Mouse (Mus musculus) retina, adult 2 months (tissue): ENCODE data around the gene 4930402K13Rik.
"Not testable (repeated sequence)": the region's sequence is repeated elsewhere in the genome, so short reads cannot be mapped to it uniquely, and the experiment has no call there.

Experiments
- DNase-seq: peaks from one replicate; pipeline ENCODE4 v3.0.0-alpha.2; 2012; ENCODE audit warnings: low read depth, low spot score

Gene 4930402K13Rik

GRCm38 (mm10) chrX:9104262-9104661 is at the start of gene 4930402K13Rik:
4930402K13Rik (plus strand) TSS chrX:9104562.
- DNase-seq = no peak

GRCm38 (mm10) chrX:9060952-9061351 is 43.4 kb upstream of the 4930402K13Rik start:
- not testable (repeated sequence) for DNase-seq

GRCm38 (mm10) chrX:9062101-9062500 is 42.3 kb upstream of the 4930402K13Rik start:
- DNase-seq = no peak

- DNase-seq = not testable (repeated sequence)
These were observed 41.6 kb upstream of the 4930402K13Rik start, which contains the start of gene Fthl17f for GRCm38 (mm10) chrX:9062715-9063114. Fthl17f (plus strand) TSS chrX:9063015.

- DNase-seq = not testable (repeated sequence)
These were observed 26.7 kb upstream of the 4930402K13Rik start for GRCm38 (mm10) chrX:9077699-9078098.

- not testable (repeated sequence) for DNase-seq
These were observed 9.3 kb upstream of the 4930402K13Rik start for GRCm38 (mm10) chrX:9095066-9095465.

- DNase-seq = no peak
These were observed 6.0 kb downstream of the 4930402K13Rik start for GRCm38 (mm10) chrX:9110381-9110780.

- no peak for DNase-seq
These were observed 20.6 kb downstream of the 4930402K13Rik start for GRCm38 (mm10) chrX:9124928-9125327.

GRCm38 (mm10) chrX:9128317-9128831 is 24.0 kb downstream of the 4930402K13Rik start:
- DNase-seq = peak; percentile 9

GRCm38 (mm10) chrX:9139290-9139948 is 35.1 kb downstream of the 4930402K13Rik start:
- DNase-seq = no peak

- DNase-seq = no peak
These were observed 38.3 kb downstream of the 4930402K13Rik start for GRCm38 (mm10) chrX:9142669-9143068.
